Mouse (Mus musculus): Measurements from ENCODE around the gene Gm7579. TPM values are rescaled to one million over a fixed set of nuclear protein-coding genes. Genes with fewer than 3 reads are reported as not detected.
"Not testable (repeated sequence)": the region's sequence is repeated elsewhere in the genome, so short reads cannot be mapped to it uniquely, and the experiment has no call there.

The Gm7579 gene
- polyA plus RNA-seq (2016; fragmentation: Nextera tagmentation; extraction: Ambion mirVana), result not detected in 2 replicates

DNA sequence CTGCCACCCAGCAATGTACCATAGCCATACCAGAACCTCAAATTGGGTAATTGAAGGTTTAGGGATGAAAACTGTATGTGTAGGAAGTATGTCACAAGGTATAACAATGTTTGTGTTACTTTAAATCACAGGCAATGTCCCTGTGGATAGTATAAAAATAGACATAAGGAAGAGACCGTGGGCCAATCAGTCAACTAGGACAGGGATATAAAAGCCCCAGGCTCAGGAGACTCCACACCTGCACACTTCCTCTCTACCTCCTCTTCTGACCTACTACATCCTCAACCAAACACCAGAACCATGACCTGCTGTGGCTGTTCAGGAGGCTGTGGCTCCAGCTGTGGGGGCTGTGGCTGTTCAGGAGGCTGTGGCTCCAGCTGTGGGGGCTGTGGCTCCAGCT lies at the start of gene Gm7579:
Gm7579 (plus strand) TSS at position 301 of the 400 bp plus-strand sequence.
- H3K4me3 ChIP-seq (replicated peaks), result no peak within 1 kb of the TSS
- no peak within 1 kb of the TSS for H3K4me2 ChIP-seq
- no peak within 1 kb of the TSS for H3K9ac ChIP-seq (replicated peaks)
- H3K27me3 ChIP-seq, result no peaks in the 10 kb centered on the region; the same call in 1 of the 2 replicates
- H3K36me3 ChIP-seq, result no peaks in the 10 kb centered on the region
- no peak within 1 kb of the TSS for H3K27ac ChIP-seq
- no peak for ATAC-seq (ENCODE audit: insufficient number of reproducible peaks, insufficient read depth, low FRiP score, low TSS enrichment, low read depth)
- no peaks in the 10 kb centered on the region for H3K9me3 ChIP-seq
- H3K4me1 ChIP-seq (replicated peaks), result no peaks in the 10 kb centered on the region
- WGBS, result 71% methylated on average over 1 of the region's 1 CpGs

DNA sequence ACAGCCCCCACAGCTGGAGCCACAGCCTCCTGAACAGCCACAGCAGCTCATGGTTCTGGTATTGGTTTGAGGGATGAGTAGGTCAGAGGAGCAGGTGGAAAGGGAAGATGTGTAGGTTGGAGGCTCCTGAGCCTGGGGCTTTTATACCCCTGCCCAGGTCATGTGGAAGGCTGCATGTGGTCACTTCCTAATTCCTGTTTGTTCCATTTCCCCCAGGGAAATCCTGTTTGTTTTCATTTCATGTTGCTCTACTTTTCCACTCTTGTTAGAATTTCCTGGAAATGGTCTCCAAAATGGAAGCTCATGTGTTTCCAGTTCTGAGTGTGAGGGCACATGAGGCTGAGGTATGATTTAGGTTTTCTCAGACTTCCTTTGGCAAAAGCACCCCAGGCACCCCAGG lies 46.0 kb upstream of the Gm7579 start, which contains the start of gene Gm4553:
Gm4553 (minus strand) TSS at position 101 of the 400 bp plus-strand sequence.
- H3K4me3 ChIP-seq (replicated peaks); H3K4me2 ChIP-seq; H3K36me3 ChIP-seq; ATAC-seq (ENCODE audit: insufficient number of reproducible peaks, insufficient read depth, low FRiP score, low TSS enrichment, low read depth); H3K9ac ChIP-seq (replicated peaks); H3K27me3 ChIP-seq; H3K4me1 ChIP-seq (replicated peaks); H3K9me3 ChIP-seq; H3K27ac ChIP-seq: not testable (repeated sequence)

DNA sequence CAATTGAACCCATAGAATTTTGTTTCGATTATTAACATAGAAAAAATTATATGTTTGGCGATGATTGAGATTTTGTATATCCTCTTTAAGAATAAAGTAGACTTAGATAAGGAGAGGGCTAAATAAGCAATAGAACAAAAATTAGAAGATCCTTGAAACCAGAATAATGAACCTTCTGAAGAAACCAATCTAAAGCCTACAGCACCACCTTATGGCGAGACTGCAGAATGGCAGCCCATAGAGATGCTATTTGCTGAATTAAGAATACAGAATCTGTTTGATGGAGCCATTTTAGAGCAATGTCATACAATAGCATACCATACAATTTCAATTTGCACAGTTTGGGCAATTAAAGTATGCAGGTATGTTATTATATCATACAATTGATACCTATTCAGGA lies 41.8 kb upstream of the Gm7579 start:
- Histone ChIP-seq H3K9ac (replicated peaks) (no peak overlapping the region), H3K27ac (no peak overlapping the region), H3K4me3 (replicated peaks) (no peak overlapping the region), H3K4me1 (replicated peaks) (no peaks in the 10 kb centered on the region), H3K4me2 (no peak overlapping the region), H3K27me3 (no peaks in the 10 kb centered on the region), H3K36me3 (no peaks in the 10 kb centered on the region), H3K9me3 (no peaks in the 10 kb centered on the region)
- WGBS, result 47% methylated on average over 3 of the region's 3 CpGs
- no peak for ATAC-seq (ENCODE audit: insufficient number of reproducible peaks, insufficient read depth, low FRiP score, low TSS enrichment, low read depth)

DNA sequence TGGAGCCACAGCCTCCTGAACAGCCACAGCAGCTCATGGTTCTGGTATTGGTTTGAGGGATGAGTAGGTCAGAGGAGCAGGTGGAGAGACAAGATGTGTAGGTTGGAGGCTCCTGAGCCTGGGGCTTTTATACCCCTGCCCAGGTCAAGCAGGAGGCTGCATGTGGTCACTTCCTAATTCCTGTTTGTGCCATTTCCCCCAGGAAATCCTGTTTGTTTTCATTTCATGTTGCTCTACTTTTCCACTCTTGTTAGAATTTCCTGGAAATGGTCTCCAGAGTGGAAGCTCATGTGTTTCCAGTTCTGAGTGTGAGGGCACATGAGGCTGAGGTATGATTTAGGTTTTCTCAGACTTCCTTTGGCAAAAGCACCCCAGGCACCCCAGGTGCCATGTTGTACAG lies 35.8 kb upstream of the Gm7579 start, which contains the start of gene Krtap5-2:
Krtap5-2 (minus strand) TSS at position 101 of the 400 bp plus-strand sequence.
- not testable (repeated sequence) for ATAC-seq (ENCODE audit: insufficient number of reproducible peaks, insufficient read depth, low FRiP score, low TSS enrichment, low read depth); H3K9me3 ChIP-seq; H3K27ac ChIP-seq; H3K9ac ChIP-seq (replicated peaks); H3K36me3 ChIP-seq; H3K4me2 ChIP-seq; H3K4me1 ChIP-seq (replicated peaks); H3K27me3 ChIP-seq; H3K4me3 ChIP-seq (replicated peaks)

DNA sequence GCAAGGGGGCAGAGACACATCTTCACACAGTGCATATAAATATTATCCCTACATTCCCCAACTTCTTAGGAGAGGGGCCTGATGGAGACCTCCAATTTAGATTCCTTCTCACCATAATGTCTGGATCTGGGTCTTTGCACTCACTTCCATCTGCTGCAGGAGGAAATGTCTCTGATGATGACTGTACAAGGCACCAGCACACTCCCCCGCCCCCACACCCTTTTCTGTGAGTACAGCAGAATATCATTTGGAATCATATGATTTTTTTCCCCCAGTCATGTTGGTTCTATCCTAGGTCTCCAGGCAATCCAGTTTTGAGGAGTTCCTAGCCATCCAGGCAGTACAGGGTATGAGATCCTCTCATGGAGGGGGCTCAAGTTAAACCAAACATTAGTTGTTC lies 33.0 kb upstream of the Gm7579 start:
- Histone ChIP-seq H3K4me3 (replicated peaks) (no peak overlapping the region), H3K9me3 (no peaks in the 10 kb centered on the region), H3K9ac (replicated peaks) (no peak overlapping the region), H3K27ac (no peak overlapping the region), H3K36me3 (no peaks in the 10 kb centered on the region), H3K4me2 (no peak overlapping the region), H3K27me3 (no peaks in the 10 kb centered on the region), H3K4me1 (replicated peaks) (no peaks in the 10 kb centered on the region)
- 74% methylated on average over 1 of the region's 1 CpGs for WGBS
- ATAC-seq (ENCODE audit: insufficient number of reproducible peaks, insufficient read depth, low FRiP score, low TSS enrichment, low read depth), result no peak

DNA sequence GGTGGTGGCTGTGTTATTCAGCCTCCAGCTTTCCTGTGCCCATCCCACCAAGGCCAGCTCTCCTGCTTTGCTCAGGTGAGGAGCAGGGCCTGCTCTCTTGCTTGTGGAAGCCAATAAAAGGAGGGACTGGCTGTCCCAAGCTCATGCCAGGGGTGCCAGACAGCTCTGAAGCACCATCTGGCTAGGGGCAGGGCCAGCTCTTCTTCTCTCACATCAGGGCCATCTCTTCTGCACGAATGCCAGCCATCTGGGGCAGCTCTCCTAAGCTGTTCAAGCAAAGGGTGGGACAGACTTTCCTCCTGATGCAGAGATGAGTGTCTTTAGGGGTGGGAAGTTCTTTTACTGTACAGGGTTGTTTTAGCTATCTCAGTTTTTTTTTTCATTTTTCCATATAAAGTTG lies 30.6 kb upstream of the Gm7579 start:
- no peaks in the 10 kb centered on the region for H3K36me3 ChIP-seq
- no peaks in the 10 kb centered on the region for H3K9me3 ChIP-seq
- H3K9ac ChIP-seq (replicated peaks), result no peak overlapping the region
- no peak for ATAC-seq (ENCODE audit: insufficient number of reproducible peaks, insufficient read depth, low FRiP score, low TSS enrichment, low read depth)
- no peaks in the 10 kb centered on the region for H3K4me1 ChIP-seq (replicated peaks)
- H3K27ac ChIP-seq, result no peak overlapping the region
- H3K4me2 ChIP-seq, result no peak overlapping the region
- WGBS, result 55% methylated on average over 1 of the region's 1 CpGs
- no peaks in the 10 kb centered on the region for H3K27me3 ChIP-seq
- H3K4me3 ChIP-seq (replicated peaks), result no peak overlapping the region

DNA sequence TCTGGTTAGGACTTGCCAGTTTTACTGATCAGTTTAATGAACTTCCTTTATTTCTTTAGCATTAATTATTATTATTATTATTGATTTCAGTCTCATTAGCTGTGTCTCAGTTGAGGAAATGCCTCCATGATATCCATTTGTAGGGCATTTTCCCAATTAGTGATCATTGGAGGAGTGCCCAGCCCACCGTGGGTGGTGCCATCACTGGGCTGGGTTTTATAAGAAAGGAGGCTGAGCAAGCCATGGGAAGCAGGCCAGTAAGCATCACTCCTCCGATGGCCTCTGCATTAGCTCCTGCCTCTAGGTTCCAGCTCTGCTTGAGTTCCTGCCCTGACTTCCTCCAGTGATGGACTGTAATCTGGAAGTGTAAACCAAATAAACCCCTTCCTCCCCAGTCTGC lies 23.5 kb upstream of the Gm7579 start:
- no peak overlapping the region for H3K4me3 ChIP-seq (replicated peaks)
- H3K36me3 ChIP-seq, result no peaks in the 10 kb centered on the region
- no peak for ATAC-seq (ENCODE audit: insufficient number of reproducible peaks, insufficient read depth, low FRiP score, low TSS enrichment, low read depth)
- H3K9ac ChIP-seq (replicated peaks), result no peak overlapping the region
- no peaks in the 10 kb centered on the region for H3K4me1 ChIP-seq (replicated peaks)
- H3K9me3 ChIP-seq, result no peaks in the 10 kb centered on the region
- WGBS, result 81% methylated on average over 2 of the region's 2 CpGs
- H3K4me2 ChIP-seq, result no peak overlapping the region
- H3K27me3 ChIP-seq, result peaks cover 7% of the 10 kb centered on the region; the same call in 1 of the 2 replicates
- H3K27ac ChIP-seq, result no peak overlapping the region

DNA sequence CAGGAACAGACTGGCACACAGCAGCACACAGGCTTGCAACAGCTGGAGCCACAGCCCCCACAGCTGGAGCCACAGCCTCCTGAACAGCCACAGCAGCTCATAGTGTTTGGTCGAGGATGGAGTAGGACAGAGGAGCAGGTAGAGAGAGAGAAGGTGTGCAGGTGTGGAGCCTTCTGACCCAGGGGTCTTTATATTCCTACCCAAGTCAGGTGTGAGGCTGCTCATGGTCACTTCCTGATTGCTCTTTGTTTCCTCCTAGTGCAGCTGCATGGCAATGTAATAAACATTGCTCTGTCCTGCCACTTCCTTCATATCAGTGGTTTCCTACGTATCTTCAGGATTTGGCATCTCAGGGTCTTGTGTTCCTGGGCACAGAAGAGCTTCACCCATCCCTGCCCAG lies 21.4 kb upstream of the Gm7579 start, which contains the start of gene Gm10153:
Gm10153 (minus strand) TSS at position 101 of the 400 bp plus-strand sequence.
- Histone ChIP-seq H3K27me3 (peaks cover 7% of the 10 kb centered on the region; the same call in 1 of the 2 replicates), H3K4me1 (replicated peaks) (no peaks in the 10 kb centered on the region), H3K9ac (replicated peaks) (no peak within 1 kb of the TSS), H3K4me3 (replicated peaks) (no peak within 1 kb of the TSS), H3K9me3 (no peaks in the 10 kb centered on the region), H3K4me2 (no peak within 1 kb of the TSS), H3K27ac (no peak within 1 kb of the TSS), H3K36me3 (no peaks in the 10 kb centered on the region)
- no peak for ATAC-seq (ENCODE audit: insufficient number of reproducible peaks, insufficient read depth, low FRiP score, low TSS enrichment, low read depth)
- 48% methylated on average over 2 of the region's 2 CpGs for WGBS

DNA sequence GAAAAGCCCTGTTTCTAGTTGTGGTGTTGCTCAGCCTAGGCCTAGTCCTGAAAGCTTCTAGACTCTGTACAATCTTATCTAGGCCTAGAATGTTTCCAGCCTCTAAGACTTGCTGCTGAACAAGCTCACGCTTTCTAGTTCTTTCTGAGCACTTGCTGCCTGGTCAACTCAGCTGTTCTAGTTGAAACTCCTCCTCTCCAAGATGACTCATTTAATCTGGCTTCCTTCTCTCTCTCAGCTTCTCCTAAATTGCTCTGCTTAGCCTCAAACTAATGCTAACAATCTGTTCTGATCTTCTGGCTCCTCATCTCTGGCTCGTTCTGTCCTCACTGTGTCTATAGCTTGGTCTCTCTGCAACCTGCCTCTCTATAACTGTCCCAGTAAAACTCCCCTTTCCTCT lies 12.9 kb upstream of the Gm7579 start:
- Histone ChIP-seq H3K4me1 (replicated peaks) (no peaks in the 10 kb centered on the region), H3K9ac (replicated peaks) (no peak overlapping the region), H3K9me3 (no peaks in the 10 kb centered on the region), H3K4me2 (no peak overlapping the region), H3K27me3 (peaks cover 10% of the 10 kb centered on the region; the same call in 1 of the 2 replicates), H3K27ac (no peak overlapping the region), H3K4me3 (replicated peaks) (no peak overlapping the region), H3K36me3 (no peaks in the 10 kb centered on the region)
- ATAC-seq (ENCODE audit: insufficient number of reproducible peaks, insufficient read depth, low FRiP score, low TSS enrichment, low read depth), result no peak
- 83% methylated on average over 2 of the region's 2 CpGs for WGBS

DNA sequence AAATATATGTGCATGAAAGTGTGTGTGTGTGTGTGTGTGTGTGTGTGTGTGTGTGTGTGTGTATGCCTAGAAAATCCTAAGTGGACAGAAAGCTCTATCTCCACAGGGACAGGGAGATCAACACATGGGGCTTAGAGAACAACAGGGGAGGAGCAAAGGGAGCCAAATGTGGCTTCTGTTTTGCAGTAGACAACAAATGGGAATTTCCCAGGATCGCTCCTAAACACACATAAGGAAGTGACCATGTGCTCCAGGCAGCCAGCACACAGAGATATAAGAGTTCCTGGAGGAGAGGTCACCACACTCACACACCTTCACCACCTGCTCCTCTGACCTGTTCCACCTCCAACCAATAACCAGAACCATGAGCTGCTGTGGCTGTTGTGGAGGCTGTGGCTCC lies 10.6 kb upstream of the Gm7579 start, which contains the start of gene Krtap5-3:
Krtap5-3 (plus strand) TSS at position 301 of the 400 bp plus-strand sequence.
- no peaks in the 10 kb centered on the region for H3K4me1 ChIP-seq (replicated peaks)
- no peak for ATAC-seq (ENCODE audit: insufficient number of reproducible peaks, insufficient read depth, low FRiP score, low TSS enrichment, low read depth)
- 39% methylated on average over 1 of the region's 1 CpGs for WGBS
- no peak within 1 kb of the TSS for H3K4me2 ChIP-seq
- H3K27ac ChIP-seq, result no peak within 1 kb of the TSS
- no peaks in the 10 kb centered on the region for H3K9me3 ChIP-seq
- H3K9ac ChIP-seq (replicated peaks), result no peak within 1 kb of the TSS
- H3K4me3 ChIP-seq (replicated peaks), result no peak within 1 kb of the TSS
- H3K27me3 ChIP-seq, result peaks cover 10% of the 10 kb centered on the region; the same call in 1 of the 2 replicates
- no peaks in the 10 kb centered on the region for H3K36me3 ChIP-seq

DNA sequence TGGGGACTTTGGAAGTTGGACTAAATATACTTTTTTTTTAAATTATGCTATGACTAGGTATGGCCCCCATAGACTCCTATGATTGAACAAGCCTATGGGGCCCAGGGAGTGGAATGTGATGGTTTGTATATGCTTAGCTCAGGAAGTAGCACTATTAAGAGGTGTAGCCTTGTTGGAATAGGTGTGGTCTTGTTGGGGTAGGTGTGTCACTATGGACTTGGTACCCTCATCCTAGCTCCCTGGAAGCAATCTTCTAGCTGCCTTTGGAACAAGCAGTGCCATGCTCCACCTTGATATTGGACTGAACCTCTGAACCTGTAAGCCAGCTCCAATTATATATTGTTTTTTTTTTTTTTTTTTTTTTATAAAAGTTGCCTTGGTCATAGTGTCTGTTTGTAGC lies 6.2 kb upstream of the Gm7579 start:
- H3K36me3 ChIP-seq, result no peaks in the 10 kb centered on the region
- H3K9me3 ChIP-seq, result no peaks in the 10 kb centered on the region
- no peaks in the 10 kb centered on the region for H3K4me1 ChIP-seq (replicated peaks)
- ATAC-seq (ENCODE audit: insufficient number of reproducible peaks, insufficient read depth, low FRiP score, low TSS enrichment, low read depth), result no peak
- H3K27me3 ChIP-seq, result no peaks in the 10 kb centered on the region; the same call in 1 of the 2 replicates
- no peak overlapping the region for H3K4me3 ChIP-seq (replicated peaks)
- H3K4me2 ChIP-seq, result no peak overlapping the region
- H3K27ac ChIP-seq, result no peak overlapping the region
- no peak overlapping the region for H3K9ac ChIP-seq (replicated peaks)

DNA sequence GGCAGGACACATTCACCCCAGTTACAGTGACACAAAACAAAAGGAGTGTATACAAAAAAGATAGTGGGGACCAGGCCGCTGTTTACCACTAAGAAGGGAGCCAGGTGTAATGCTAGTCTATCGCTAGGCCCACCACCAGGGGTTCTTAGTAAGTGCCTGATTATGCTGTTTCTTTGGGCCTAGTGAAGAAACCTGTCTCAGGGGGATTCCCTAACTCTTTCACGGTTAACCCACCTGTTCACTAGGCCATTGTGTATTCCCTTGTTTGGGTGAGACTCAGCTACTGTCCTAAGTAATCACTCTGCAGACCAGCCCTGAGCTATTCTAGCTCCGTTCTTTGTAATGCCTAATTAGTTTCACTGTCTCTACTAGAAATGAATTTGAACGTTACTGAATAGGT lies 4.8 kb upstream of the Gm7579 start:
- H3K9me3 ChIP-seq; H3K36me3 ChIP-seq; ATAC-seq (ENCODE audit: insufficient number of reproducible peaks, insufficient read depth, low FRiP score, low TSS enrichment, low read depth); H3K27ac ChIP-seq; H3K4me2 ChIP-seq; H3K9ac ChIP-seq (replicated peaks); H3K27me3 ChIP-seq; H3K4me3 ChIP-seq (replicated peaks); H3K4me1 ChIP-seq (replicated peaks): not testable (repeated sequence)
- WGBS, result 79% methylated on average over 5 of the region's 5 CpGs

Data from limb, embryonic 12.5 days (tissue).